Mouse (Mus musculus) megakaryocyte, embryonic 14.5 days (primary cell): Measurements from ENCODE around the gene Arl2bp. TPM values are rescaled to one million over a fixed set of nuclear protein-coding genes. Genes with fewer than 3 reads are reported as not detected.

Experiments
- H3K27me3 ChIP-seq: replicated peaks from 2 replicates; pipeline ENCODE3; 2012; ENCODE audit warnings: inconsistent platforms
- H3K36me3 ChIP-seq: replicated peaks from 2 replicates; pipeline ENCODE3; 2012; ENCODE audit warnings: low read length, inconsistent platforms, mixed read lengths
- H3K4me1 ChIP-seq: 2 replicates; pipeline ENCODE4 v1.6.1; 2012; ENCODE audit warnings: inconsistent platforms
- H3K4me3 ChIP-seq: replicated peaks from 2 replicates; pipeline ENCODE3; 2012; ENCODE audit warnings: moderate library complexity, mild to moderate bottlenecking, inconsistent platforms
- H3K9me3 ChIP-seq: 2 replicates; pipeline ENCODE4 v1.6.1; 2012; ENCODE audit warnings: inconsistent platforms
- FLI1 ChIP-seq: IDR thresholded peaks from 2 replicates; pipeline ENCODE4 v1.6.1; 2012; ENCODE audit warnings: low read length, inconsistent platforms, mixed read lengths
- GATA1 ChIP-seq: IDR thresholded peaks from 3 replicates; pipeline ENCODE4 v1.6.1; 2012; ENCODE audit warnings: mixed read lengths, low read length, inconsistent platforms, borderline replicate concordance
- polyA plus RNA-seq: library from polyadenylated mRNA; stranded (reverse); fragments of >175 nt; gene quantifications from 2 replicates; pipeline ENCODE4 v1.2.3, GENCODE M21; 2012; ENCODE audit warnings: low replicate concordance; ENCODE audit not compliant: insufficient read depth

Gene Arl2bp
- polyA plus RNA-seq, 1 experiment = 16.1 TPM

DNA sequence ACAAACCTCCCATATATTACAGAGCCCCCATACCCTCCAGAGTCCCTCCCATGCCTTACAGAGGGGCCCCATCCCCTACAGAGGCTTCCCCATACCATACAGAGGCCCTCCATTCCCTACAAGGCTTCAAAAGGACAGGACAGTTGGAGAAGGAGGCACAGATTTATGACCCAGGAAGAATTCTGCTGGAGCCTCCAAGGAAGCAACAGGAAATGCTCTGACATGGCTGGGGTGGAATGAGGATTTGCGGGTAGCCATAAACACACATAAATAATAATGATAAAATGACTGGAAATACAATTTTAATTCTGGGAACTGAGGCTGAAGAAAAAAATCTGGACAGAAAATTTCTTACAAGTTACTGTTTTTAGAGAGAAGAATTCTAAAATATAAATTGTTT is 50.4 kb downstream of the Arl2bp start:
- Histone ChIP-seq H3K36me3 (no peaks in the 10 kb centered on the region), H3K4me1 (peaks cover 17% of the 10 kb centered on the region), H3K27me3 (peaks cover 21% of the 10 kb centered on the region), H3K4me3 (no peak overlapping the region), H3K9me3 (no peaks in the 10 kb centered on the region)
- TF ChIP-seq FLI1 = no peak
- TF ChIP-seq GATA1 = no peak

Other genes starting within 250 kb of the Arl2bp start
- gene Nlrc5, start 232.2 kb upstream of the Arl2bp start, polyA plus RNA-seq = 0.21 and 3.4 TPM in 2 replicates
- 11.4 and 13.6 TPM in 2 replicates for gene Cpne2, start 133.6 kb upstream of the Arl2bp start, polyA plus RNA-seq
- 0.56 and 3.4 TPM in 2 replicates for gene Rspry1, start 64.7 kb upstream of the Arl2bp start, polyA plus RNA-seq
- gene Fam192a, start 64.6 kb upstream of the Arl2bp start, polyA plus RNA-seq = 11.1 and 44.5 TPM in 2 replicates
- gene Pllp, start 29.7 kb downstream of the Arl2bp start, polyA plus RNA-seq = not detected in 2 replicates
- 0.30 TPM in 1 of 2 replicates, not detected in the other for gene Ccl22, start 79.0 kb downstream of the Arl2bp start, polyA plus RNA-seq
- gene Cx3cl1, start 105.4 kb downstream of the Arl2bp start, polyA plus RNA-seq = 0.44 TPM in 1 of 2 replicates, not detected in the other
- gene Ccl17, start 143.9 kb downstream of the Arl2bp start, polyA plus RNA-seq = not detected in 2 replicates
- 62.7 and 175 TPM in 2 replicates for gene Coq9, start 171.7 kb downstream of the Arl2bp start, polyA plus RNA-seq
- 404 and 666 TPM in 2 replicates for gene Ciapin1, start 171.8 kb downstream of the Arl2bp start, polyA plus RNA-seq
- 15.3 and 21.3 TPM in 2 replicates for gene Polr2c, start 190.8 kb downstream of the Arl2bp start, polyA plus RNA-seq
- 0.81 and 1.1 TPM in 2 replicates for gene Dok4, start 209.7 kb downstream of the Arl2bp start, polyA plus RNA-seq